Mouse (Mus musculus): ENCODE measurements around the gene Sbno1.

The Sbno1 gene

GRCm38 (mm10) chr5:124334392-124334791 is 91.4 kb downstream of the Sbno1 start:
- no peak for DNase-seq (ENCODE audit: low spot score in 2 of 2)

- DNase-seq (ENCODE audit: low spot score in 2 of 2) = no peak
Measured at GRCm38 (mm10) chr5:124330086-124330485, 95.7 kb downstream of the Sbno1 start.

GRCm38 (mm10) chr5:124327510-124328364 is 98.1 kb downstream of the Sbno1 start, which contains the start of the genes Mphosph9 and 2810006K23Rik:
Gene Mphosph9 (minus strand): TSS chr5:124327972.
Gene 2810006K23Rik (plus strand): TSS chr5:124328089.
- peak; percentile 99 for DNase-seq (ENCODE audit: low spot score in 2 of 2)

GRCm38 (mm10) chr5:124326829-124327228 is 99.0 kb downstream of the Sbno1 start:
- DNase-seq (ENCODE audit: low spot score in 2 of 2) = no peak

Measured in urinary bladder, postnatal 4 days (tissue).